Mouse (Mus musculus) kidney, adult 2 months (tissue): ENCODE data around the gene Cckar. TPM values are rescaled to one million over a fixed set of nuclear protein-coding genes. Genes with fewer than 3 reads are reported as not detected.

Experiments used
- DNase-seq: peaks from one replicate; pipeline ENCODE4 v3.0.0; 2021
- H3K27ac ChIP-seq: fragments of 200-500 bp; 2 replicates; pipeline ENCODE4 v1.5.1; 2012; ENCODE audit warnings: low read depth, low read length, control low read depth, inconsistent platforms; ENCODE audit not compliant: insufficient read depth
- H3K27me3 ChIP-seq: fragments of 200-500 bp; replicated peaks from 2 replicates; pipeline ENCODE4 v1.6.1; 2012; ENCODE audit warnings: mild to moderate bottlenecking, moderate library complexity, low read length, inconsistent platforms; ENCODE audit not compliant: control insufficient read depth, insufficient read depth
- H3K36me3 ChIP-seq: fragments of 200-500 bp; 2 replicates; pipeline ENCODE4 v1.6.1; 2012; ENCODE audit warnings: mild to moderate bottlenecking, moderate library complexity, low read length, inconsistent platforms; ENCODE audit not compliant: control insufficient read depth, insufficient read depth
- H3K4me1 ChIP-seq: fragments of 200-500 bp; 2 replicates; pipeline ENCODE4 v1.6.1; 2011; ENCODE audit warnings: low read length; ENCODE audit not compliant: control insufficient read depth, insufficient read depth
- H3K4me3 ChIP-seq: fragments of 200-500 bp; 2 replicates; pipeline ENCODE4 v1.5.1; 2011; ENCODE audit warnings: mild to moderate bottlenecking, low read depth, low read length, control low read depth; ENCODE audit not compliant: insufficient read depth
- CTCF ChIP-seq: fragments of 200-500 bp; conservative IDR thresholded peaks from 2 replicates; pipeline ENCODE4 v1.5.1; 2011; ENCODE audit warnings: low read depth, mild to moderate bottlenecking, control low read depth, low read length, moderate library complexity, mixed read lengths; ENCODE audit not compliant: insufficient read depth, insufficient read length
- POLR2A ChIP-seq: fragments of 200-500 bp; IDR thresholded peaks from one replicate; pipeline ENCODE4 v1.6.1; 2011; ENCODE audit warnings: low read depth, low read length, control low read depth
- WGBS: fragments of 180-500 bp; shearing (Covaris S2); methylation state at CpG from one replicate; pipeline ENCODE4 v1.1.7; 2018; 5-methylcytosine and 5-hydroxymethylcytosine counted together
- polyA plus RNA-seq: library from polyadenylated mRNA; depleted of rRNA; stranded (reverse); fragments of >200 nt; gene quantifications from 2 replicates; pipeline ENCODE4 v1.2.3, GENCODE M21; 2012

Cckar gene
- polyA plus RNA-seq, 1 experiment: 46.0 TPM

- DNase-seq: no peak
- H3K36me3 ChIP-seq: no peaks in the 10 kb centered on the region
- H3K27ac ChIP-seq: no peak overlapping the region
- no peak overlapping the region for H3K4me3 ChIP-seq
- WGBS: 77% methylated on average over 4 of the region's 4 CpGs
- TF ChIP-seq CTCF (no peak), POLR2A (no peak)
- no peaks in the 10 kb centered on the region for H3K27me3 ChIP-seq
- 0 out of 2 replicates have a peak, but pooled peaks cover 3% of the 10 kb centered on the region for H3K4me1 ChIP-seq
These were observed 686 bp upstream of the Cckar start for GRCm38 (mm10) chr5:53708191-53708590.

GRCm38 (mm10) chr5:53702686-53703085, 4.8 kb downstream of the Cckar start:
- Histone ChIP-seq H3K36me3 (no peaks in the 10 kb centered on the region), H3K27me3 (no peaks in the 10 kb centered on the region), H3K4me1 (0 out of 2 replicates have a peak, but pooled peaks cover 3% of the 10 kb centered on the region), H3K4me3 (no peak overlapping the region), H3K27ac (no peak overlapping the region)
- TF ChIP-seq POLR2A (no peak), CTCF (no peak)
- 90% methylated on average over 14 of the region's 14 CpGs for WGBS
- no peak for DNase-seq

- no peaks in the 10 kb centered on the region for H3K27me3 ChIP-seq
- TF ChIP-seq POLR2A (no peak), CTCF (no peak)
- 62% methylated on average over 9 of the region's 9 CpGs for WGBS
- no peak overlapping the region for H3K27ac ChIP-seq
- DNase-seq: no peak
- no peak overlapping the region for H3K4me3 ChIP-seq
- H3K4me1 ChIP-seq: no peaks in the 10 kb centered on the region
- no peaks in the 10 kb centered on the region for H3K36me3 ChIP-seq
These were observed 9.7 kb downstream of the Cckar start for GRCm38 (mm10) chr5:53697794-53698193.

- DNase-seq: no peak
- TF ChIP-seq POLR2A (no peak), CTCF (no peak)
- H3K4me1 ChIP-seq: no peaks in the 10 kb centered on the region
- H3K36me3 ChIP-seq: no peaks in the 10 kb centered on the region
- H3K27ac ChIP-seq: no peak overlapping the region
- no peaks in the 10 kb centered on the region for H3K27me3 ChIP-seq
- WGBS: 54% methylated on average over 3 of the region's 3 CpGs
- H3K4me3 ChIP-seq: no peak overlapping the region
These were observed 10.8 kb downstream of the Cckar start for GRCm38 (mm10) chr5:53696701-53697100.

GRCm38 (mm10) chr5:53692662-53693061, 14.8 kb downstream of the Cckar start:
- 96% methylated on average over 1 of the region's 1 CpGs for WGBS
- Histone ChIP-seq H3K36me3 (no peaks in the 10 kb centered on the region), H3K27ac (no peak overlapping the region), H3K27me3 (no peaks in the 10 kb centered on the region), H3K4me3 (no peak overlapping the region), H3K4me1 (peaks cover 5% of the 10 kb centered on the region; the same call in 1 of the 2 replicates)
- TF ChIP-seq POLR2A (no peak), CTCF (no peak)
- no peak for DNase-seq

- H3K36me3 ChIP-seq: no peaks in the 10 kb centered on the region
- TF ChIP-seq CTCF (no peak), POLR2A (no peak)
- no peak overlapping the region for H3K27ac ChIP-seq
- H3K27me3 ChIP-seq: no peaks in the 10 kb centered on the region
- no peak for DNase-seq
- no peak overlapping the region for H3K4me3 ChIP-seq
- peaks cover 5% of the 10 kb centered on the region; the same call in 1 of the 2 replicates for H3K4me1 ChIP-seq
- WGBS: 68% methylated on average over 8 of the region's 8 CpGs
These were observed 15.4 kb downstream of the Cckar start for GRCm38 (mm10) chr5:53692100-53692499.

GRCm38 (mm10) chr5:53691577-53691976, 15.9 kb downstream of the Cckar start:
- DNase-seq: no peak
- TF ChIP-seq CTCF (no peak), POLR2A (no peak)
- Histone ChIP-seq H3K36me3 (no peaks in the 10 kb centered on the region), H3K4me1 (peaks cover 5% of the 10 kb centered on the region; the same call in 1 of the 2 replicates), H3K27ac (no peak overlapping the region), H3K4me3 (no peak overlapping the region), H3K27me3 (no peaks in the 10 kb centered on the region)
- WGBS: 91% methylated on average over 3 of the region's 3 CpGs
